Mouse (Mus musculus): ENCODE measurements around the gene Stac2.

Gene Stac2

GRCm38 (mm10) chr11:97999748-98000147 lies 53.5 kb downstream of the Stac2 start:
- CTCF ChIA-PET, result no interaction called here

DNA sequence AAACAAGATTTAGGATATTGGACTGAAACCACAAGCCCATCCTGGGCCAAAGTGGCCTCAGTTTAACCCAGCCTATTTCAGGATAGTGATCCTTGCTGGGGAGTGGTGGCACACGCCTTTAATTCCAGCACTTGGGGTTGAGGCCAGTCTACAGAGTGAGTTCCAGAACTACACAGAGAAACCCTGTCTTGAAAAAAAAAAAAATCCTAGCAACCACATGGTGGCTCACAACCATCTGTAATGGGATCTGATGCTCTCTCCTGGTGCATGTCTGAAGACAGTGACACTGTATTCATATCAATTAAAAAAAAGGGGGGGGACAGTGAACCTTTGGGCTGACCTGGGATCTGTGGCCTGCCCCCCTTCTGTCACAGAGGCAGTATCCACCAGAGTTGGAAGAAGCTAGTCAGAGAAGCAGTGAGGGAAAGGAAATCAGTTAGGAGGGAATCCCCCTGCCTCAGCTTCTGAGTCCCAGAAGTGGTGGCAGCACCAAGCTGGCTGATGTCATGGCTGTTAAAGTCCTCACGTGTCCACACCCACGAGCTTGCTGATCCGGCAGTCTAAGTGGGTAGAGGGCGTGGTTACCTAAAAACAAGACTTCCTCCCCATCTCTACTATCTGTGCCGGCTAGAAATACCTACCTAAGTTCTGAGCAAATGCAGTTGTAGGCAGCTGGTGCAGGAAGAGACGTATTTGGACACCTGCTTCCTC lies 54.2 kb downstream of the Stac2 start:
- CTCF ChIA-PET, result interaction anchor here (0.7 kb wide), 1 partner anchor 82 kb away, joined by 5 read pairs; no protein-coding TSS in a partner anchor

GRCm38 (mm10) chr11:97998074-97998793 lies 55.0 kb downstream of the Stac2 start:
- CTCF ChIA-PET, result interaction anchor here (0.7 kb wide), 1 partner anchor 83 kb away, joined by 5 read pairs; no protein-coding TSS in a partner anchor

DNA sequence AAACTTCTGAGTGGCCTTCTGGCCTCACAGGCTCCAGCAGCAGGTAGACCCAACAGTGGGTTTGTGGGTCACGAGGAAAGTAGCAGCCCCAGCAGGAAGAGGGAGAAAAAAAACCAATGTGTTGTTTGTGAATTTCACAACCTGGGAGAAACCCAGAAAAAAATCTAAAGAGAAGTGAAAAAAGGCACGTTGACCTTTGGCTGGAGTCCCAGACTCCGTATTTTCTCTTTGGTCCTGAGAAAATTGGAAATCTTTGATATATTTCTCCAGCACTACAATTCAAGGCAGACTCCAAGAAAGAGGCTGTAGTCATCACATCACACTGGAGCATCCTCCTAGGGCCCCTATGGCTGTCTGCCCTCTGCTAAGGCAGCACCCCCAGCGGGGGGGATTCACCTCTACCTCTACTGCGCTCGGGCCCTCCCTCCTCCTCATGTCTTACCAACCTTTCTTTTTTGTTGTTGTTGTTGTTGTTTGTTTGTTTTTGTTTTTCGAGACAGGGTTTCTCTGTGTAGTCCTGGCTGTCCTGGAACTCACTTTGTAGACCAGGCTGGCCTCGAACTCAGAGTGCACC lies 55.8 kb downstream of the Stac2 start:
- CTCF ChIA-PET, result no interaction called here

- CTCF ChIA-PET, result interaction anchor here (0.7 kb wide), 1 partner anchor 52 kb away, joined by 5 read pairs; no protein-coding TSS in a partner anchor
Observed at GRCm38 (mm10) chr11:97996691-97997090, 56.6 kb downstream of the Stac2 start.

DNA sequence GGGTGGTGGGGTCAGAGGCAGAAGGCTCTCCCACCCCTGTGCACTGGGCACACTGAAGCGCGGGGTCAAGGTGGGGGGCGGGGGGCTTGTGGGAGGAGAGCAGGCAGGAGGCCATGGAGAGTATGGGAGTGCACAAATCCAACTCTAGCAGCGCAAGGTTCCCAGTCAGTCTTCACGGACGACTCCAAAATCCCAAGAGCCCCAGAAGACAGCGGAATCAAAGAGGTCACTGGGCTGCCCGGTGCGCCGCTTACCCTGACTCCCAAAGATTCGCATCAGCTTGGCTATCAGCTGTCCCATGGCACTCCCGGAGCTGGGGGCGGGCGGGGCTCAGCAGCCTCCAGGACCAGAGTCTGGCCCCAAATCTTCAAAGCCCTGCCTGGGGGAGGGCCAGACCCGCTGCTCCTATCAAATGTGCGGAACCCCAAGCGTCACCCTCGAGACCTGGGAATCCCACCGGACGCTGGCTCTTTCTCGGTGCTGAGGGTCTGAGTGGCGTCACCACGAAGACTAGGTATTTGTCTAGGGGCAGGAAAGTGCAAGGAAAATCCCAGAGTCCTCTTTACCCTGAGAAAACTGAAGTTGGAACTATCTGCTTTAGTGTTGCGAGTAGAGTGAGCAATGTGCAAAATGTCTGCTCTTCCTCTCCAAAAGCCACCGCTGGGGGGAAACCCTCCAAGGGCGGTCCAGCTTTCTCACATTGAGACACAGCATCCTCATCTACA lies 57.5 kb downstream of the Stac2 start, which contains the start of gene Arl5c:
Arl5c (minus strand) TSS at position 618 of the 725 bp plus-strand sequence.
- CTCF ChIA-PET, result no interaction called here

DNA sequence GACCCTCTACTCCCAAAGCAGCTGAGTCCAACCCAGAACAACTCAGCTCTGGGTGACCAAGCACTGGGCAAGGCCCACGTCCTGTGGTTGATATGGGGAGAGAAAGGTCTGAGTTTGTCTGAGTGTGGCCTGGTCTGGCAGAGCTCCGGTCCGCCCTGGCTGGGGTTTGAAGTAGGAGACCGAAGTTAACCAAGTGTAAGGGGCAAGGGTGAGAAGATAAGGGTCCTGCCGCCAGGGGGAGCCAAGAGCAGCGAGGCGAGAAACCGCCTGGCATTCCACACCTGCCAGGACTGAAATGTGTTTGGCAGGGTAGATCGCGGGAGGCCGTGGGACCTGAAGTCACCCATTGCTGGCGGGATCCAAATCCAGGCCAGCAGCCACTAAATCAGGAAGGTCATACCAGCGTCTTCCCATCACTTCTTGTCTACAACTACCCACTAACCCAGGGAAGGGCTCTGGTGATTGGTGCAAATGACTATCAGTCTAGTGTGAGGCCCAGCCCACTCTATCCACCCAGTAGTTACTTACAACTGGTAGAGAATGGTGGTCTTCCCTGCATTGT lies 58.6 kb downstream of the Stac2 start:
- CTCF ChIA-PET, result interaction anchor here (0.6 kb wide), 1 partner anchor 24 kb away, joined by 5 read pairs; no protein-coding TSS in a partner anchor

DNA sequence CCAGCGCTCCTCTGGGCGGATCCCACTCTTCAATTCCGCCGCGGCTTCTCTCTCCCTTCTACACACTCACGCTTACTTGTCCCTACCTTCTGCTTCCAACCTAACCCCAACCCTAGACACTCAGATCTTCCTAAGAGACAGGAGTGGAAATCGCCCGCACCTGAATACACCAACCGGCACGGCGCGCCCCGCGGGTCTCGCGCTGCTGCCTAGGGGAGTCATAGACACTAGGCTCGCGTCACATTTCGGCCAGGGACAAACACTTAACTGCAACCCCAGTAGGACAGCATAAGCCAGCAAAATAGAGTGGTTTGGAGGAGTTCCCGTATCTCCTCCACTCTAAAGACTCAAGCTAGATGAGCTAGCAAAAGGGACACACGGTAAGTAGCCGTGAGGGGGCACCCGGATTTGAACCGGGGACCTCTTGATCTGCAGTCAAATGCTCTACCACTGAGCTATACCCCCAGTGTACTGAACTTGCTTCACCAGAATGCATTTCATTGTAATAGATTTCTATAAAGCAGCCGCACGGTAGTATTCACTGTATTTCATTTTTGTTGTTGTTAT lies 64.6 kb downstream of the Stac2 start:
- CTCF ChIA-PET, result interaction anchor here (0.7 kb wide), 1 partner anchor 410 kb away, joined by 3 read pairs; no protein-coding TSS in a partner anchor

- CTCF ChIA-PET, result interaction anchor here (0.6 to 0.7 kb wide), 2 partner anchors 56 to 789 kb away, joined by 3 to 4 read pairs; no protein-coding TSS in a partner anchor
Observed at GRCm38 (mm10) chr11:97987551-97988526, 65.4 kb downstream of the Stac2 start.

- CTCF ChIA-PET, result interaction anchor here (0.6 to 1.8 kb wide), 4 partner anchors 15 to 788 kb away, joined by 3 to 4 read pairs (median 4); no protein-coding TSS in a partner anchor
Observed at GRCm38 (mm10) chr11:97986738-97987465, 66.4 kb downstream of the Stac2 start.
